Mouse (Mus musculus): ENCODE measurements around the gene Cntn1.
A peak's percentile ranks its signal among the peaks of the same experiment; 100 is the strongest.
"Not testable (repeated sequence)": the region's sequence is repeated elsewhere in the genome, so short reads cannot be mapped to it uniquely, and the experiment has no call there.

Cntn1 gene

GRCm38 (mm10) chr15:92264980-92265707, 214.2 kb downstream of the Cntn1 start:
- DNase-seq (ENCODE audit: extremely low read depth, insufficient read length, low spot score): peak; percentile 17

DNA sequence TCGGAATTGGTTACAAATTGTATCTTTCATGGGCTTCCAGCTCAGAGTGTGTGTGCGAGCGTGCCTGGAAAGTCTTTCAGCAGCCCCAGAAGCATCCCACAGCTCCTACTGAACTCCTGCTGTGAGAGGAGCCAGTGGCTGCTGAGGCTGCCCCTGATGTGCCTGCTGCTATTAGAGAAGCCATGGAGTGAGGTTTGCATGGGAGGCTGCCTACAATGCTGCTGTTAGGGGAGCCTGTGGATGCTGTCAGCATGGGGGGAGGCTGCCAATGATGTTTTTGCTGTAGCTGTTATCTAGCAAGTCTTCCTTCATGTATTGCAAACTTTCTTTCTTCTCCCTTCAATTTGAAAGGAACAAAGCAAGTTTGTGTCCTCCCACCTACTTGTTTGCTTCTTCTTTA, 217.4 kb downstream of the Cntn1 start:
- no peak for DNase-seq (ENCODE audit: extremely low read depth, insufficient read length, low spot score)

DNA sequence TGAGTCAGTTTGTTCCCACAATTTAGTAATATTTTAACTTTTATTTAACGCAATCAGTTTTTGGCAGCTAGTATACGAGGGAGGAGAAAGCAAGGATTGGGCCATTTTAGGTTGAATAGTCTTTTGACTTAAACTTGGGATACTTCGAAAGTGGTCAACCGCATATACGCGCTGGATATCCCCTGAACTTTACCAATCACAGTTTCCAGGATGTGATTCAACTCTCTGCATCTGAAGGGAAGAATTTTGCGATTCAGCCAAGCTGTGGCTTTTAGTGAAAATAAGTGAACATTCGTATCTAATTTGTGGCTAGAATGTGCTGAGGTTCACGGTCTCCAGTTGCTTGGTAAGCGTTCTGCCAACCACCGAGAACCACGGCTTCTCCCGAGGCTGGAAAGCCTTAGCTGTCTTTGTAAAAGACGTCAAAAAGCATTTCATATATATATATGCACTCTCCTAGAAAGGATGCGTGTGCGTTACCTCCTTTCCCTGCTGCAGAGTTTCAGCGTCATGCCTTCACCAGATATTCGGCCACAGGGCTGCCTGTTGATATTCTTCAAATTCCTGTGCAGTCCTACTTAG, 217.9 kb downstream of the Cntn1 start:
- no peak for DNase-seq (ENCODE audit: extremely low read depth, insufficient read length, low spot score)

GRCm38 (mm10) chr15:92271801-92272365, 220.9 kb downstream of the Cntn1 start:
- DNase-seq (ENCODE audit: extremely low read depth, insufficient read length, low spot score): no peak

GRCm38 (mm10) chr15:92276826-92277225, 225.9 kb downstream of the Cntn1 start:
- no peak for DNase-seq (ENCODE audit: extremely low read depth, insufficient read length, low spot score)

- DNase-seq (ENCODE audit: extremely low read depth, insufficient read length, low spot score): no peak
These were observed 227.0 kb downstream of the Cntn1 start for GRCm38 (mm10) chr15:92277984-92278383.

DNA sequence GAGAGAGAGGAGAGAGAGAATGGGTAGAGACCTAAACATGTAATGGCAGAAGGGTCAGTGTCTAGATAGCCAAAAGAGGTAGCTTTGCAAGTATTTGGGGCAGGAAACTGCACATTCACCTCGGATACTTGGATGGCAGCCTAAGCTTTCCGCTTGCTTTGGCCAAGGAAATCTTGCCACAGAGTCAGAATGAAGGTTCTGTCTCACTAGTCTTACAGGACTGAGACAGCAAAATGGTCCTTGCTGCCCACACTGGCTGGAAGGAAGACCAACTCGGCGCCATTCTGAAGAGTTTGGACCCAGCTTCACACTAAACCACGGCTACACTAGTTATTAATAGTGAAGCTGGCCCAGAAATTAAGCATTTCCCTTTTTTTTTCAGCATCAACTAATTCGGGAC, 230.0 kb downstream of the Cntn1 start:
- DNase-seq (ENCODE audit: extremely low read depth, insufficient read length, low spot score): no peak

- no peak for DNase-seq (ENCODE audit: extremely low read depth, insufficient read length, low spot score)
These were observed 236.7 kb downstream of the Cntn1 start for GRCm38 (mm10) chr15:92287616-92288015.

DNA sequence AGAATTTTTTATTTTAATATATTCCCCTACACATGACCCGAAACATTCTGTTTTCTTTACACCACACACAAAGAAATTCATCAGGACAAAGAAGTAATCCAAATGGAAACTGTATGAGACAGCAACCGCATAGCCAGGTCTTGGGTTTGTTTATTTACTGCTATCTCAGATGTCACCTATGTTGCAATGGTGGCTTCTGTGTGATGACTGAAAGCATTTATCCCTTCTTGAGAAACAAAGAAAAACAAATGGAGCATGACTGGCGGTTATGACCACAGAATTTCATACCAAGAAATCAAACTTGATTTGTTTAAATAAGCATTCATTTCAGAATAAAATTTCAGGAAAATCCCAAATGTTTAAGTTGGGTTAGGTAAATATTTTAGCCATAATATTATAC, 245.5 kb downstream of the Cntn1 start:
- DNase-seq (ENCODE audit: extremely low read depth, insufficient read length, low spot score): no peak

DNA sequence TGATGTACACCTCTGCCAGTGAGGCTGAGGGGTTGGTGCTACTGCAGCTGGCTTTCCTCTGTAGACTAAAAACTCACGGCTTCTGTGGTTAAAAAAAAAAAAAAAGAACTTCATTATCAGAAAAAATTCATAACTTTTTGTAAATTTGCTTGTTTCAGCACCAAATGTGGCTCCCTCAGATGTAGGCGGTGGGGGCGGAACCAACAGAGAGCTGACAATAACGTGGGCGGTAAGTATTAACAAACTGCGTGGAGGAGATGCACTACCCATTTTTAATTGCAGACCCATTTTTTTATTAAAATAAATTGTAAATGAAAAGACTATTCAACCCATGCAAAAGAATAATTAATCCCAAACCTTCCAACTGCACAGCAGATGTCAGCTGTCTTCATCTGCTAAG, 251.8 kb downstream of the Cntn1 start:
- no peak for DNase-seq (ENCODE audit: extremely low read depth, insufficient read length, low spot score)

DNA sequence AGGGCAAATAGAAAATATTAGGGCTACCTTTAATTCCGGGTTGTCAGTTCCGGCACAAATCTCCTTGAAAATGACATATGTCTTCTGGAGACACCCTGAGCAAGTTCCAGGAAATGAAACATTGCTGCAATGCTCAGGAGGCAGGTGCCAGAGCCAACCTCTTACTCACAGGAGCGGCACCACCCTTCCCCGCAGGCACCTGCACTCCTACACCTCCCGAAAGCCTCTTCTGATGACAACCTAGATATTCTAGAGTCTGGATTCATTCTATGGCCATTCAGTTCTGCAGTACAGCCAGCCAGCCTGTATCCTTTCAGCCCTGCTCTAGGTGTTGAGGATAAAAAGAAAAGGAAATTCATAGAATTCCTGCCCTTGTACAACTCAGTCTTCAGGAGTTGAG, 253.3 kb downstream of the Cntn1 start:
- DNase-seq (ENCODE audit: extremely low read depth, insufficient read length, low spot score): no peak

GRCm38 (mm10) chr15:92321959-92322358, 271.0 kb downstream of the Cntn1 start:
- DNase-seq (ENCODE audit: extremely low read depth, insufficient read length, low spot score): no peak

GRCm38 (mm10) chr15:92327111-92327510, 276.1 kb downstream of the Cntn1 start:
- no peak for DNase-seq (ENCODE audit: extremely low read depth, insufficient read length, low spot score)

- no peak for DNase-seq (ENCODE audit: extremely low read depth, insufficient read length, low spot score)
These were observed 289.3 kb downstream of the Cntn1 start for GRCm38 (mm10) chr15:92340253-92340652.

DNA sequence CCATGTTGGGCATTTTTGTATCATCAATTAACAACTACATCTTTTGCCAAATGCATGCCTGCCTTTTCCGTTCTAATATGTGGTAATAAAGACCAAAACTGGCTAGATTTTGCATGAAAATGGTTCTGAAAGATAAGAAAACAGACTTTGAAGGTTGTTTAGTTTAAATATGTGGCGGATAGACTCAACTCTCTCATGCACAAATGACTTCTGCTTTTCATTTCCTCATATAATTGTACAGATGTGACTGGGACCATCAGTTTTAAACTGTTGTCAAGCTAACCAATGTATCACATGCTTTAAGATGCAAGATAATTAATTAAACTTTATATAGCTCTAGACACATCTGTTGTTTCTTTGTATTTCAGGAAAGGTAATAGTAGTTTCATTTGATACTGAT, 290.5 kb downstream of the Cntn1 start:
- no peak for DNase-seq (ENCODE audit: extremely low read depth, insufficient read length, low spot score)

GRCm38 (mm10) chr15:92344136-92344869, 293.3 kb downstream of the Cntn1 start:
- DNase-seq (ENCODE audit: extremely low read depth, insufficient read length, low spot score): no peak

GRCm38 (mm10) chr15:92347426-92347825, 296.5 kb downstream of the Cntn1 start:
- no peak for DNase-seq (ENCODE audit: extremely low read depth, insufficient read length, low spot score)

GRCm38 (mm10) chr15:92347902-92348301, 296.9 kb downstream of the Cntn1 start:
- DNase-seq (ENCODE audit: extremely low read depth, insufficient read length, low spot score): no peak

DNA sequence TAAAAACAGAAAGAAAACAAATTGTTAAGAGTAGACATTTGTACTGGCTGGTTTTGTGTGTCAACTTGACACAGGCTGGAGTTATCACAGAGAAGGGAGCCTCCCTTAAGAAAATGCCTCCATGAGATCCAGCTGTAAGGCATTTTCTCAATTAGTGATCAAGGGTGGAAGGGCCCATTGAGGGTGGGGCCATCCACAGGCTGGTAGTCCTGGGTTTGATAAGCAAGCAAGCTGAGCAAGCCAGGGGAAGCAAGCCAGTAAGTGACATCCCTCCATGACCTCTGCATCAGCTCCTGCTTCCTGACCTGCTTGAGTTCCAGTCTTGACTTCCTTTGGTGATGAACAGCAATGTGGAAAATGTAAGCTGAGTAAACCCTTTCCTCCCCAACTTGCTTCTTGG, 297.5 kb downstream of the Cntn1 start:
- DNase-seq (ENCODE audit: extremely low read depth, insufficient read length, low spot score): not testable (repeated sequence)

GRCm38 (mm10) chr15:92364153-92364552, 313.2 kb downstream of the Cntn1 start:
- no peak for DNase-seq (ENCODE audit: extremely low read depth, insufficient read length, low spot score)

DNA sequence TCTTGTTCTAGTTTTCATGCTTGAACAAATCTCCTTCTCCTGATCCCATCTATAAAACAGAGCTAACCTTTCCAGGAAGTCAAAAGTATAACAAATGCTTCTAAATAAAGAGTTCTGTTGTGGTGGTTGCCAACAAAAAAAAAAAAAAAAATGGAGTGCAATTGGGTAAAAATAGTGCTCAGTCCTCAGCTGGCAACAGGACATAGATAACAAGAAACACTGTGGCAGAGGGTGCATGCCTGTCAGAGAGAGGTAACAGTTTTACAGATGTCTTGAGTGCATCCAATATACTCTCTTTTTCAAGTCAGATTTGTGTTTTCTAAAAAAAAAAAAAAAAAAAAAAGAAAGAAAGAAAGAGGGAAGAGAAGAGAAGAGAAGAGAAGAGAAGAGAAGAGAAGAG, 313.6 kb downstream of the Cntn1 start:
- no peak for DNase-seq (ENCODE audit: extremely low read depth, insufficient read length, low spot score)

Data from 3134 (cell line).